Mouse (Mus musculus) olfactory bulb, adult 2 months (tissue): ENCODE data around the gene Cnot6.

Experiments used
- CTCF ChIP-seq: fragments of 200-500 bp; IDR thresholded peaks from 2 replicates; pipeline ENCODE4 v1.5.1; 2012; ENCODE audit warnings: low read depth, mild to moderate bottlenecking, low read length, moderate library complexity; ENCODE audit not compliant: insufficient read depth
- POLR2A ChIP-seq: fragments of 200-500 bp; IDR thresholded peaks from 2 replicates; pipeline ENCODE4 v1.6.1; 2012; ENCODE audit warnings: mild to moderate bottlenecking, low read depth, low read length, moderate library complexity; ENCODE audit not compliant: insufficient read depth

DNA sequence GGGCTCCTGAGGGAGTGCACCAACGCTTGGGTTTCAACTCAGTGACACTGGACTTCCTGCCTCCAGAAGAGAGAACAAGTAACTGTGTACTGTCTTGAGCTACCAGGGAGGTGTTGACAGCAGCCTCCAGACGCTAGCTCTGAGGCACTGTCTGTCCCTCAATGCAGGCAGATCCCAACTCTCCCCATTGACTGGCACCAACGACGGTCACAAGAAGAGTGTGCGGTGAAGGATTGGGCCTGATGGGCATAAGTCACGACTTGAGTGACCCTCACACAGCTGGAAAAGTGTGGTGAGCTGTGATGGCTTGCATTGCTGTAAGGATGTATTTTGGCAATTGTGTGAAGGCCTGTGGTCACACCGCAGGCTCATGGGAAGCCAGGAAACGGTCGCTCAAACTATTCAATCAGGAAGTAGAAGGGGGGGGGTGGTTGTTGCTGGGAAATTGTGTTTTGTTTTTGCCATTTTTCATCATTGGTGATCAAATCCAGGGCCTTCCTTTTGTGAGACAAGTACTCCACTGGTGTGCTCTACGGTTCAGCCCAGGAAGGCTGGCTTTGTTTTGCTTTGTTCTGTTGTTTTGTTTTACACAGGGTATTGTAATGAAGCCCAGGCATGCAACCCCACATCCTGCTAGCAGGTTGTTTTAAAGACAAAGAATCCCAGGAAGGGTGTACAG, 53.6 kb downstream of the Cnot6 start:
- no peak for TF ChIP-seq POLR2A
- no peak for TF ChIP-seq CTCF
